Mouse (Mus musculus) adrenal gland, postnatal 10 days (tissue): ENCODE measurements around the gene Rab11fip4. TPM values are rescaled to one million over a fixed set of nuclear protein-coding genes. Genes with fewer than 3 reads are reported as not detected.

Experiments
- DNase-seq: peaks from one replicate; pipeline ENCODE4 v3.0.0; 2021; ENCODE audit warnings: mixed read lengths
- microRNA-seq: library from miRNA; unstranded; fragments of <30 nt; microRNA quantifications from one replicate; pipeline ENCODE4 v1.2.0, GENCODE M21; 2021
- total RNA-seq, 2 experiments: library from RNA; stranded (reverse); gene quantifications; 2 replicates each; pipeline ENCODE4 v1.2.3; 2021

Gene Rab11fip4
- total RNA-seq, 2 experiments from 2014 or later, result 5.1 to 5.9 TPM

GRCm38 (mm10) chr11:79738725-79739558 lies 147.9 kb downstream of the Rab11fip4 start:
- peak; percentile 78 for DNase-seq

- DNase-seq, result peak; percentile 51
Measured at GRCm38 (mm10) chr11:79740740-79741512, 149.9 kb downstream of the Rab11fip4 start.

GRCm38 (mm10) chr11:79746552-79747102 lies 155.6 kb downstream of the Rab11fip4 start:
- no peak for DNase-seq

Small RNAs within 50 kb of the gene (microRNA-seq; reads per million reads assigned to microRNA genes)
- gene Mir193a (818 reads per million, percentile 71 among the genes with 10 or more reads in this experiment), gene Mir365-2 (30.5 reads per million, percentile 31 among the genes with 10 or more reads in this experiment)

Other genes with a start within 250 kb of the Rab11fip4 start
- gene Omg, start 87.1 kb upstream of the Rab11fip4 start, total RNA-seq, result 1 to 10 TPM; 4.9 to 5.4 TPM
- 1 to 10 TPM; 3.6 to 3.7 TPM for gene Evi2b, start 67.5 kb upstream of the Rab11fip4 start, total RNA-seq
- gene Evi2, start 60.6 kb upstream of the Rab11fip4 start, total RNA-seq, result under 1 TPM; 0.18 to 0.27 TPM
- gene Evi2a, start 60.6 kb upstream of the Rab11fip4 start, total RNA-seq, result 1 to 10 TPM; 2.3 to 3.0 TPM